Mouse (Mus musculus) myocyte (in vitro differentiated cells): Measurements from ENCODE around the gene Arhgef18.

Experiments used
- E2F4 ChIP-seq: IDR thresholded peaks from one replicate; pipeline ENCODE4 v1.6.1; 2011; ENCODE audit warnings: mild to moderate bottlenecking, control low read depth, moderate library complexity; ENCODE audit not compliant: insufficient read depth
- MAX ChIP-seq: IDR thresholded peaks from one replicate; pipeline ENCODE4 v1.6.1; 2011; ENCODE audit warnings: low read depth, mild to moderate bottlenecking, control low read depth
- POLR2A ChIP-seq: IDR thresholded peaks from one replicate; pipeline ENCODE4 v1.6.1; 2011; ENCODE audit warnings: low read depth, mild to moderate bottlenecking, control low read depth, moderate library complexity; ENCODE audit not compliant: insufficient read length
- POLR2AphosphoS2 ChIP-seq: IDR thresholded peaks from one replicate; pipeline ENCODE4 v1.6.1; 2011; ENCODE audit warnings: low read depth, control low read depth; ENCODE audit not compliant: insufficient read length
- SRF ChIP-seq: IDR thresholded peaks from one replicate; pipeline ENCODE4 v1.6.1; 2011; ENCODE audit warnings: low read depth; ENCODE audit not compliant: control insufficient read depth, insufficient read length
- USF1 ChIP-seq: IDR thresholded peaks from one replicate; pipeline ENCODE4 v1.6.1; 2011; ENCODE audit warnings: low read depth, mild to moderate bottlenecking, control low read depth, moderate library complexity

DNA sequence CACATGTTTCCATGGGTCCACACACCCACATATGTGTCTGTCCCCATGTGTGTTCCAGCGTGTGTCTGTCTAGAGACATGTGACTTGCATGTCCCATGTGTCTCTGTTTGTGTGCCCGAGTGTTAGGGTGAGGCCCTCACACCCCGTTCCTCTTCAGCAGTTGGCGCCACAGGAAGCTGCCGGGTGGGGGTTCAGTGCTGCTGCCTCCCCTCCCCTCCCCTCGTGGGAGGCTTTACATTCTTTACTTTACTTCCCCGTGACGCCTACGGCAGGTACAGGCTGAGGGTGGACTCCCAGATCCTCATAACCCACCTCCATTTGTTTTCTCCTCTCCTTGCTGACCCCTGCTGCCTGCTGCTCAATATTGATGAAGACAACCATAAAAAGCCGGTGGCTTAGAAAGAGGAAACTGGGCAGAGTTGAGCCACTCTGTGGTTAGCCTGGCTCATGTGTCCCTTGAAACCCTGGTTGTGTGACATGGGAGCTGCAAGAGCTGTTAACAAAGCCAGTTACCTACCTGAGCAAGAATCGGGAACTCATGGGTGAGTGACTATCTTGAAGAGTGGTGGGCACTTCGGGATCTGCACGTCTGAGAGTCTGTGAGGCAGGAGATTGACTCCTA lies 39.5 kb upstream of the Arhgef18 start, which contains the start of gene A430078G23Rik:
- no peak for TF ChIP-seq POLR2A
- TF ChIP-seq E2F4, result no peak
- no peak for TF ChIP-seq MAX
- TF ChIP-seq USF1, result no peak
- no peak for TF ChIP-seq POLR2AphosphoS2
- TF ChIP-seq SRF, result no peak
